Mouse (Mus musculus) thymus, postnatal 4 days (tissue): ENCODE results near the gene Dgkd.

Source experiments
- DNase-seq: peaks from one replicate; pipeline ENCODE4 v3.0.0; 2021

Dgkd gene

GRCm38 (mm10) chr1:87849278-87849677, 3.8 kb upstream of the Dgkd start:
- DNase-seq = no peak

- DNase-seq = no peak
Measured at GRCm38 (mm10) chr1:87851344-87851743, 1.7 kb upstream of the Dgkd start.

- DNase-seq = no peak
Measured at GRCm38 (mm10) chr1:87852081-87852790, 851 bp upstream of the Dgkd start.

- DNase-seq = peak; percentile 67
Measured at GRCm38 (mm10) chr1:87853601-87854361, 694 bp downstream of the Dgkd start.

GRCm38 (mm10) chr1:87854411-87854810, 1.3 kb downstream of the Dgkd start:
- no peak for DNase-seq

- DNase-seq = peak; percentile 63
Measured at GRCm38 (mm10) chr1:87854851-87855251, 1.8 kb downstream of the Dgkd start.

GRCm38 (mm10) chr1:87855522-87855921, 2.4 kb downstream of the Dgkd start:
- DNase-seq = no peak

GRCm38 (mm10) chr1:87856823-87857222, 3.7 kb downstream of the Dgkd start:
- no peak for DNase-seq

GRCm38 (mm10) chr1:87858031-87858430, 4.9 kb downstream of the Dgkd start:
- no peak for DNase-seq

GRCm38 (mm10) chr1:87858529-87858928, 5.4 kb downstream of the Dgkd start:
- no peak for DNase-seq

- no peak for DNase-seq
Measured at GRCm38 (mm10) chr1:87863602-87864001, 10.5 kb downstream of the Dgkd start.

- DNase-seq = no peak
Measured at GRCm38 (mm10) chr1:87864889-87865288, 11.8 kb downstream of the Dgkd start.

- DNase-seq = peak; percentile 38
Measured at GRCm38 (mm10) chr1:87866672-87867071, 13.6 kb downstream of the Dgkd start.

GRCm38 (mm10) chr1:87871546-87871945, 18.5 kb downstream of the Dgkd start:
- peak; percentile 6 for DNase-seq

- no peak for DNase-seq
Measured at GRCm38 (mm10) chr1:87873081-87873480, 20.0 kb downstream of the Dgkd start.

- peak; percentile 31 for DNase-seq
Measured at GRCm38 (mm10) chr1:87876065-87876464, 23.0 kb downstream of the Dgkd start.

GRCm38 (mm10) chr1:87877552-87878283, 24.6 kb downstream of the Dgkd start:
- no peak for DNase-seq

- DNase-seq = no peak
Measured at GRCm38 (mm10) chr1:87879034-87879433, 25.9 kb downstream of the Dgkd start.

- peak; percentile 7 for DNase-seq
Measured at GRCm38 (mm10) chr1:87879494-87880325, 26.6 kb downstream of the Dgkd start.

- no peak for DNase-seq
Measured at GRCm38 (mm10) chr1:87880326-87880627, 27.2 kb downstream of the Dgkd start.

GRCm38 (mm10) chr1:87880856-87881255, 27.8 kb downstream of the Dgkd start:
- peak; percentile 9 for DNase-seq

GRCm38 (mm10) chr1:87881726-87882125, 28.6 kb downstream of the Dgkd start:
- no peak for DNase-seq

GRCm38 (mm10) chr1:87882554-87882953, 29.5 kb downstream of the Dgkd start:
- no peak for DNase-seq
